Mouse (Mus musculus) gastrocnemius, adult 8-10 months (tissue): ENCODE data around the gene Mrps26. TPM values are rescaled to one million over a fixed set of nuclear protein-coding genes. Genes with fewer than 3 reads are reported as not detected.

Source experiments
- microRNA-seq: library from miRNA; unstranded; fragments of <30 nt; microRNA quantifications from one replicate; pipeline ENCODE4 v1.2.0, GENCODE M21; 2022
- total RNA-seq, 4 experiments: library from RNA; stranded (reverse); gene quantifications; 2 replicates each; pipeline ENCODE4 v1.2.4; 2022

Gene Mrps26
- total RNA-seq, 4 experiments from 2014 or later = 43.7 to 47.6 (median 46.2) TPM

Small RNA genes lying within 50 kb of the gene (microRNA-seq; reads per million reads assigned to microRNA genes)
- not detected for gene Gm23876

Other genes starting within 250 kb of the Mrps26 start
- 1 to 10 TPM; 1.1 to 2.7 (median 2.4) TPM for gene Cpxm1, start 166.2 kb upstream of the Mrps26 start, total RNA-seq
- gene Gm28372, start 158.5 kb upstream of the Mrps26 start, total RNA-seq = not detected
- not detected for gene 1700020A23Rik, start 158.5 kb upstream of the Mrps26 start, total RNA-seq
- gene Tmem239, start 157.3 kb upstream of the Mrps26 start, total RNA-seq = not detected
- gene Vps16, start 139.4 kb upstream of the Mrps26 start, total RNA-seq = 10 to 100 TPM; 13.2 to 20.5 (median 18.2) TPM
- gene Pced1a, start 139.0 kb upstream of the Mrps26 start, total RNA-seq = 1 to 10 TPM; 3.7 to 6.2 (median 3.8) TPM
- 10 to 100 TPM; 12.2 to 18.8 (median 14.5) TPM for gene Ptpra, start 113.5 kb upstream of the Mrps26 start, total RNA-seq
- gene Oxt, start 12.4 kb downstream of the Mrps26 start, total RNA-seq = not detected
- gene Avp, start 18.8 kb downstream of the Mrps26 start, total RNA-seq = not detected
- gene Fastkd5, start 66.3 kb downstream of the Mrps26 start, total RNA-seq = 1 to 10 TPM; 5.1 to 7.7 (median 6.7) TPM
- 1 to 10 TPM; 4.7 to 6.0 (median 5.2) TPM for gene Ubox5, start 66.3 kb downstream of the Mrps26 start, total RNA-seq
- gene Lzts3, start 79.1 kb downstream of the Mrps26 start, total RNA-seq = 1 to 10 TPM; 1.8 to 3.0 (median 2.4) TPM
- gene Ddrgk1, start 100.9 kb downstream of the Mrps26 start, total RNA-seq = 100 to 1,000 TPM; 120 to 153 (median 133) TPM
- gene Itpa, start 103.9 kb downstream of the Mrps26 start, total RNA-seq = 10 to 100 TPM; 12.0 to 14.5 (median 13.3) TPM
- gene Slc4a11, start 133.8 kb downstream of the Mrps26 start, total RNA-seq = under 1 TPM in 2 of 4 experiments, not detected in 2; 0.18 to 0.43 TPM